Mouse (Mus musculus) brain, adult 2 months (tissue): ENCODE measurements around the gene Gdpgp1.

Experiments
- DNase-seq: peaks from one replicate; pipeline ENCODE4 v3.0.0; 2011; ENCODE audit warnings: low read depth, low spot score

The Gdpgp1 gene

DNA sequence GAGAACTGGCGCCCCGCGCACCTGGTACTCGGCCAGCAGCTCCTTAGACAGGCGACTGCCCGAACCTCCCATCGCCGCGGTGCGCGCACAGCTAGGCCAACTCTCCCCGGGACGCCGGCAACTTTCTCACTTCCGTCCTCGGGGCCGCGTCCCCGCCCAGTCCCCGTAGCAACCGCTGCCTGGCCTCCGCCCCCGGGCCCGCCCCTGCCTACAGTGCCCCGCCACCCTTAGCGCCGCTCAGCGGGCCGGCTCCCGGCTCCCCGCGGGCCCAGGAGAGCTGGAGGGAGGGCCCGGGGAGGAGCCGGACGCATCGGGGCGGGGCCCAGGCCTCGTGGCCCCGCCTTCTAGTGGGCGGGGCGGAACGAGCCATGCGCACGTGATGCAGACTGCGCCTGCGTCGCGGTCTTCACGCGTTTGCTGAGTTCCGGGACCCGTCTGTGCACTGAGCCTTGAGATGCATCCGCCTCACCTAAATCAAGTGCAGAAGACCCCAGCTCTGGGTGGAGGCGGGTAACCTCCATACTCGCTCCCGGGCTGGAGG, at the start of gene Gdpgp1, which contains the start of gene Cib1:
Gdpgp1 (plus strand) TSS at position 377 of the 541 bp plus-strand sequence.
Cib1 (minus strand) TSS at position 325 of the 541 bp plus-strand sequence.
- DNase-seq: peak; percentile 96

GRCm38 (mm10) chr7:80183466-80183865, 49.2 kb upstream of the Gdpgp1 start:
- no peak for DNase-seq

DNA sequence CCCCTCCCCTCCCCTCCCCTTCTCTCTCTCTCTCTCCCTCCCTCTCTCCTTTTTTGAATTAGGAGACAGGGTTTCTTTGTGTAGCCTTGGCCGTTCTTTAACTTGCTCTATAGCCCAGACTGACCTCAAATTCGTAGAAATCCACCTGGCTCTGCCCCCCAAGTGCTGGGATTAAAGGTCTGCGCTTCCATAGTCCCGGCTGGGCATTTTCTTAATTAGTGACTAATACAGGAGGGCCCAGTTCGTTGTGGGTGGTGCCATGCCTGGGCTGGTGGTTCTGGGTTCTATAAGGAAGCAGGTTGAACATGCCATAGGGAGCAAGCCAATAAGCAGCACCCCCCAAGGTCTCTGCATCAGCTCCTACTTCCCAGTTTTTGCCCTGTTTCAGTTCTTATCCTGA, 48.7 kb upstream of the Gdpgp1 start:
- no peak for DNase-seq

DNA sequence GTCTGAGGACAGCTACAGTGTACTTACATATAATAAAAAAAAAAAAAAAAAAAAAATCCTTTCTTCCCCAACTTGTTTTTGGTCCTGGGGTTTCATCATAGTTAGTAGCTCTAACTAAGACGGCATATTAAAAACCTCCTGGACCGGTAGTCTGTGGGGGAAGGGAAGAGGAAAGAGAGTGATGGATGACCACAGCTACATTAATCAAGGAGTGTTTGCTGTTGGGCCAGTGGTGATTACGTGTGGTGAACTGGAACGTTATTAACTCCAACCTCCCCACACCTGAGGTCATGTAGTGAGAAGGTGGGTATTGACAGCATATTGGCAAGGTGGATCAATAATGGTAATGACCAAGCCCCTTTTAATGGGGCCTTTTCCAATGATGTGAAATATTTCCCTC, 48.1 kb upstream of the Gdpgp1 start:
- DNase-seq: no peak

GRCm38 (mm10) chr7:80184968-80185367, 47.7 kb upstream of the Gdpgp1 start:
- no peak for DNase-seq

DNA sequence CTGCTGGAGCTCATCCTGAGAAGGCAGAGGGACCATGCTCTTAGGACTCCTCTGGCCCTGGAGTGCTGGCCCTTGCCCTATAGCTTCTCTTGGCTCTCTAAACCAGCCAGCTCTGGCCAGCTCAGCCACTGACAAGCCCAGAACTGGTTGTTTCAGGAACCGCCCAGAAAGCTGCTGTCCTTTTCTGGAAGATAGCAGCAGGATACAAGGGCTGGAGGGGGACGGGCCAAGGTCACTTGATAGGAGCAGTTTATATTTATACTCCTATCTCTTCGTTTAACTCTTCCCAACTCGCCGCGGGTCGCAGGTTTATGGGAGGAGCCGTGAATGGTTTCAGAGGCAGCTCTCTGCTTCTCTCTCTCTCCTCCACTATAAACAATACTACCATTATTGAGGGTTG, 46.6 kb upstream of the Gdpgp1 start:
- no peak for DNase-seq

- DNase-seq: peak; percentile 95
These were observed 46.0 kb upstream of the Gdpgp1 start, which contains the start of gene Sema4b for GRCm38 (mm10) chr7:80186531-80187296. Gene Sema4b (plus strand): TSS chr7:80186841.

DNA sequence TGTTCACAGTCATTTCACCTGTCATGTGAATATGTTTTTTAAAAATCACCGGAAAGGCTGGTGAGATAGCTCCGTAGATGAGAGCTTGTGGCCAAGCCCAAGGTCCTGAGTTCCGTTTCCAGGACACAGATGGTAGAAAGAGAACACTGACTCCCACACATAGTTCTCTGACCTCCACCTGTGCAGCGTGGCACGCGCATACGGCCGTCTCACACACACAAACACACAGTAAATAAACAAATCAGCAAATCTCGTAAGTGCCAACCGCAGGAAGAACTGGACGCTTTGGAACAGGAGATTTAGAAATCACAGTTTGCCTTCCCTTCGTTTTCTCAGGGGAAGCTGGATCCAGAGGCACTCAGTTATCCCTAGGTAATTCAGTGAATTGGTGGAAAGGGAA, 45.2 kb upstream of the Gdpgp1 start:
- no peak for DNase-seq

DNA sequence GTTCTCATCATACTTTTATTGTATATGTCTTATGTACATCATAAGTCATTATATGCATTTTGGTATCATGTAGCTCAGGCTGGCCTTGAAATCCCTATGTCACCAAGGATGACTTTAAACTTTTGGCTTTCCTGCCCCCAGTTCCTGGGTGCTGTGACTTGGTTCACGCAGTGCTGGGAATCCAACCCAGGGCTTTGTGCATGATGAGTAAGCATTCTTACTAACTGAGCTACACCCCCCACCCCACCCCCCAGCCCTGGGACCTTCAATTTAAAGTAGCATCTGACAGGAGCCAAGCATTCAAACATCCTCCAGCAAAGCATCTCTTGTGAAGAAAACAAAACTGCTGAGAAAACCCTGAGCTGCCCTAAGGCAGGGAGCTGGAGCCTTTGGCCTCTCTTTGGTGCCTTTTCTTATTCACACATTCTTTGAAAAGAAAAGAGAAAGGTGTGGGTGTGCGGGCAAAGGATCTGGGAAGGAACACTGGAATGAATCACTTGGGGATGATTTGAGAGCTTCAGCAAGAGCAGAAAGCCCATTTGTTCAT, 44.0 kb upstream of the Gdpgp1 start:
- peak; percentile 62 for DNase-seq

DNA sequence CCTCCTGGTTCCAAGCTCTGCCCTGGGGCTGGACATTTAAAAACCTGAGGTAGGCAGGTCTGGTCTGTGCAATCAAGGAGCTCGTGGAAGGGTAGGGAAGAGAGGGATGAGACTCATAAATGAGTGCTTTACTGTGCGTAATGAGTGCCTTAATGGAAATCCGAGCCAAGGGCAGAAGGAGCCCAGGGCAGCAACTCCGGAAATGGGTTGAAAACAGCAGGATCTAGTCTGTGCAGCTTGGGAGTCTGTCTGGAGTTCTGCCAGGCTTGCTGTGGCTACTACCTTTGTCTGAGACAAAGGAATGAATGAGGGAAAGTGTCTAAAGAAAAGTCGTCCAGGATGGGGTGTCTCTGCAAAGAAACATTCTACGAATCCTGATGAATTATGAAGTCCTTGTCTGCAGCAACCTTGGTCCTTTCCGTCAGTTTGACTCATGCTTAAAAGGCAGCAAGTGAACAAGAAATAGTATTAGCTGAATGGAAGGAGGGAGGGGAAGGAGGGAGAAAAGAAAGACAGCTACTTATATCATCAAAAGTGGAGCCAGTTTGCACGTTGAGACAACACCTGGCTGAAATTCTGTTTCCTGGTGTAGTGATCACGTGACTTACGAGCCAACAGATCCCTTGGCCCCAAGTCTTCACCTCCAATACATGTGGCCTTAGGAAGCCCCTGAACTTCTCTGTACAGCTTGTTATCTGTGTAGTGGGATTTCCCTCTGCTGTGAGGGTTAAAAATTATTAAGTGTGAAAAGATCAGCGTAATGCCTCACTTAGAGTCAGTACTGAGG, 43.3 kb upstream of the Gdpgp1 start:
- no peak for DNase-seq

DNA sequence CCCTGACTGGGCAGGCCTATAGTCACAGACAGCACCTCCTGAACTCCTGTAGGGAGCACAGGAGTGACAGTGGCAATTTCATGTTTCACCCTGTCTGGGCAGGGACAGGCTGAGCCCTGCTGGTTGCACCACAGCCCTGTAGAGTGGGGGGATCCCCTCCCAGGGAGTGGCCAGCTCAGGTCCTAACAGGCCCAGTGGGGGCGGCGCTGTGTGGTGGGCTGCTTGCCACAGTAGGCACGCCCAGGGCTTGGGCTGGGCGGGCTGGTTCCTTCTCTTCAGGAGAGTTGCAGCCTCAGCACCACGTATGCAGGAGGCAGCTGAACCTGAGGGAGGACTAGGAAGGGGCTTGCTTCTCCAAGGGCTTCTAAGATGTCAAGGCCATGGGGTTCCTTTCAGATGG, 41.2 kb upstream of the Gdpgp1 start:
- no peak for DNase-seq

DNA sequence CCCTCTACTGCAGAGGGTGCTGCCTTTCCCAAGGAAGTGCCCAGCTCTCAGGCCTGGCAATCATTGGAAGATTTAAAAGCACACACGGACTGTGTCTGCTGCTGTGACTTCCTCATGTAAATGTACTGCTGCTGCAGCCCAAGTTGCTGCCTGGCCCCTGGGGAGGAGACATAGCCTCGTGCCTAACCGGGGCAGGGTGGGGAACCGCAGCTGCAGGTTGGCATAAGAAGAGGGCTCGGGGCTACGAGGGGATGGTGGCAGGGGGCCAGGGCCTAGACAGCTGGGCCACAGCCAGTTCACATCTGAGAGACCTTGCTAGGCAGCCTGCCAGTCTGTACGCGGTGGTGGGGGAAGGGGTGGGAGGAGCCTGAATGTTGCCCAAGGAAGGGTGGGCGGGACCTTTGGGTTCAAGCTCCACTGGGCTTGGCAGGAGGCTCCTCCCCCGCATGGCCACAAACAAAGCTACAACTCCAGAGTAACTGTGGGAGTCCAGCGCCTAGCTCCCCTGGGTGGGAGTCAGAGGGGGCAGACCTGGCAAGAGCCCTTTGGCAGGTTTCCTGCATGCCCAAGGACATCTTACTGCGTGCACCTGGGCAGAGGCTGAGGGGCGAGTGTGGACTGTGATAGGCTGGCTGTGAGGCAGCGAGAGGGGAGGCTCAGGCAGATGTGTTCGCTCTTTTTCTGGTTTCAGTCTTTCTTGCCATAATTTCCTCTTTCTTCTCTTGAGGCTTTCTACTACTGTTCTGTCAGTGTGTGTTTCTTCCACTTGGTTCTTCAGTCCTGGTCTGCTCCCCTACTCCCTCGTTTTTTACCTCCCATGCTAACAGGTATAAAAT, 40.2 kb upstream of the Gdpgp1 start:
- DNase-seq: peak; percentile 59

DNA sequence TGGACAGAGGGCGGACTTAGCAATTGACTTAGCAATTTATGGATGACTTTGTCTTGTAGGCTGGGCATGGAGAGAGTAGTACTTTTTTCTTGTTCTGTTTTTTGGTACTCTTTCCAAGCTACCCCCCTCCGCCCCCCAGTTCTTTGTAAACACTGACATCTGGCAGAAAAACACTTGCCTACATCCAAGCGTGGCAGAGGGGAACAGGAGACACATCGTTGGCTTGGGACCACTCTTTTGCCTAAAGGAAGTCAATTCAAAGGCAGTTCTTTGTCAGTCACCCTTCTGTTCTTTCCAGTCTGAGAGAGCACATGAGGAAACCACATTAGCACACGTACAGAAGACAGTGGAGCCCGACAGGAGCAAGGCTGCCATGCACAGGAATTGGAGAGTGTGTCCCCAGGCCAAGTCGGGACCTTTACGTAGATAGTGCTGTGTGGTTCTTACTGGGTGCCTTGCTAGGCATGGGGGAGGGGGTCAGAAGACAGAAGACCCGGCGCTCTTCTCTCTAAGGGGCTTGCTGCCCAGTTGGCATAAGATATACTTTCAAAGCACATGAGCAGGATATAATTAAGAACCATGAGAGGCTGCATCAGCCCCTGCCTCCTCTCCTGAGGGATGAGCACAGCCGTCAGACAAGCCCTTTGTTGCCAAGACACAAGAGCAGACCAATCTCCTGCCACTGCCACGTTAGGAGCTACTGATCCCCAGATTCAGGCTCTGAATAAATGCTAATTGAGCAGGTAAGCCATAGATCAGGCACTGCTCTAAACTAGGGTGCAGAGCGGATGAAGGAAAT, 38.5 kb upstream of the Gdpgp1 start:
- DNase-seq: no peak

DNA sequence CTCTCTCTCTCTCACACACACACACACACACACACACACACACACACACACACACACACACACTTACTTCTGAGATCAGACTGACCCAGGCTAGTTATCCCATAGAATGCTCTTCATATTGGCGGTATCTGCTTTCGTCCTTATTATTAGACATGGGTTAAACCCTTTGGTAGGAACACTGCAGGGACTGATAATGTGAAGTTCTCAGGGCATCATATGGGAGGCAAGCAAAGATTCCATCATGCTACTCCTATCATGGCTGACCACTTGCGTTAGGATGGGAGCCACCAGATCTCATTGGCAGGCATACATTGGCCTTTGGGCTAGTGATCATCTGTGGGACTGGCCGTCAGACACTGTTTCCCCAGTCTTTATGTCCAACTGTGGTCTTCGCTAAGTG, 37.5 kb upstream of the Gdpgp1 start:
- DNase-seq: no peak

DNA sequence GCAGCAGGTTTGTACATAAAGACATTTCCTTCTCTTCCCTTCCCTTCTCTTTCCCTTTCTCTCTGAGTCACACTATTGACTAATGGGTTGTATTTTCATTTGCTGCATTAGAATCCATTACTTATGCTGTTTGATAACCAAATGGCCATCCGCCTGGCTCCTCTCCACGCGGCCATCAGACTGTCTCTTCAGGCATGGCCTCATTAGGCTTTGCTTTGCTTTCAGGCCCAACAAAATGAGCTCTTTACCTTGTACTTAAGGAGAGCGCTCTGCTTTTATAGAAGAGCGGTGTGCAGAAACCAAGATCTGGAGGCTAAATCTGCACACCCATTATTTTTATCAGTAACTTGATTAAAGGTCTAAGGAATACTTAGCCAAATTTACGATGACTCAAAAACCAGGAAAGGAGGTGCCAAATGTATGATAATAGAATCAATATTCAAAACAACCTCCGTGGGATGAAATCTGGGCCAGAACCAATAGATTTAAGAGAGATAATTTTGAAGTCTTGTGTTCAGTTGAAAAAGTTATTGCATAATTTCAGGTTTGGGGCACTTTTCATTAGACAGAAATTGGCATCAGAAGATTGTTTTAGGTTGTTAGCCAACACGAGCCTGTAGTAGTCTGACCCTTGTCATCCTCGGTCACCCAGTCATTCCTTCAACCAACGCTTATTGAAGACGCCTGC, 36.9 kb upstream of the Gdpgp1 start:
- no peak for DNase-seq

GRCm38 (mm10) chr7:80197371-80197770, 35.3 kb upstream of the Gdpgp1 start:
- DNase-seq: peak; percentile 45

DNA sequence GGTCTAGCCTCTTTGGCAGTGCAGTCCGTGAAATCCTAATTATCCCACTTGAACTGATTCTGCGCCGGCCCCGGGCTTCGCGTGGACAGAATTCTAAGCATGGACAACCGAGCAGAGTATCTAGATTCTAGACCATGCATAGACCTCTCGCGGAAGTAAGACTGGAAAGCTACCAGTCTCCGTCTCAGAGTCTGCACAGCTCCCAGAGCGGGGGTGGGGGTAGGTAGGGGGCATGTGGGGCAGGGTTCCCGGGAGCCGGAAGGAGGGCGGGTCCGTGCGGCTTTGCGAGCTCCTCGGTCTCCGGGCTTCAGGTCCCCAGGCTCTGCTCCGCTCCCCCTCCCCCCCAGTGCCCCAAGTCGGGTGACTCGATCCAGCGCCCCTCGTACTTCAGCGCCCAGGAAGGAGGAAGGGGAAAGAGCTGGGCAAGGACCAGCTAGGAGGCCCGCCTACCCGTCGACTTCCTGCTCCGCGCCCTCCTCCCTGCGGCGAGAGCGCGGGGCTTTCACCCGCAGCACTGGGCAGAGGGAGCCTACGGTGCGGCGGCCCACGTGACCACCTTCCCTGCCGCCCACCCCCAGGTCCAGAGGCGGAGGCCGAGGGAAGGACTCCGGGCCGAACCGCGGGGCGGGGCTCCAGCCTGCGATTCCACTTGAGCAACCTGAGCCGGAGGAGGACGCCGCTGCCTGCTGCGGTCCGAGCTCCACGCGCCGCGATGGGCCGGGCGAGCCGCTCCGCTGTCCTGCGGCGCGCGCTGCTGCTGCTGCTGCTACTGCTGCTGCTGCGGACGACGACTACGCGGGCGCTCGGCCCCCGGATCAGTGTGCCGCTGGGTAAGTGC, 34.5 kb upstream of the Gdpgp1 start:
- peak; percentile 85 for DNase-seq

DNA sequence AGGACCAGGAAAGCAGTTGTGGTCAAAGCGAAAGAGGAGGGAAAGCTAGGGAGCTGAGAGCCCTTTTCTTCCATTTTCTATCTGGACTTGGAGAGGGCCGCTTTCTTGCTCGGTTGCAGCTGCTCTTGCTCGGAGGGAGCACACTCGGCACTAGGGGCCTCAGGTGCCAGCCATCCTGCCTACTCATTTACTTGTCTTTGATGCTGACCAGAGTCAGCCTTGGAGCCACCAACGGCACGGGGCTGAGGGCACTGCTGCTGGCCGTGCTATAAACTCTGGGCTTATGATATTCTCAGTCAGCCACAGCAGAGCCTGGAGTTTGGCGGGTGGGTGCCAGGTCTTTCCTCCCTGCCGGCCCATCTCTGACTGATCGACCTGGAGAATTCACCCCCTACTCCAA, 33.8 kb upstream of the Gdpgp1 start:
- DNase-seq: no peak

DNA sequence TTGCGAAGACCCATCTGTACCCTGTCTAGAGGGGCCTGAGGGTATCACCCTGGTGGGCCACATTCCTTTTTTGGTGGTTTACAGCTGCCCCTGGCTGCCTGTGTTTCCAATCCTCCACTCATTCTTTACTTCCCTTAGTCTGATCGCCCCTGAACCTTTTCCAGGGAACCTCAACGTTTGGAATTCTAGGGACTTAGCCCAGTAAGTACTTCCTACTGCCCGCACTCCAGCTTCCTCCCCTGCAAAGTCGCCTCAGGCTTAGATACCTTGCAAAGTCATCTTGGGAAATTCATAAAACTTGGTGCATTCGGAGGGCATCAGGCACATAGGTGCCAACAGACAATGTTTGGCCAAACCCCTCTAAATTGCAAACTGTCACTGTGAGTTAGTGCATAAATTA, 33.4 kb upstream of the Gdpgp1 start:
- DNase-seq: no peak
